Mouse (Mus musculus): ENCODE measurements around the gene Ermard.

Ermard gene

DNA sequence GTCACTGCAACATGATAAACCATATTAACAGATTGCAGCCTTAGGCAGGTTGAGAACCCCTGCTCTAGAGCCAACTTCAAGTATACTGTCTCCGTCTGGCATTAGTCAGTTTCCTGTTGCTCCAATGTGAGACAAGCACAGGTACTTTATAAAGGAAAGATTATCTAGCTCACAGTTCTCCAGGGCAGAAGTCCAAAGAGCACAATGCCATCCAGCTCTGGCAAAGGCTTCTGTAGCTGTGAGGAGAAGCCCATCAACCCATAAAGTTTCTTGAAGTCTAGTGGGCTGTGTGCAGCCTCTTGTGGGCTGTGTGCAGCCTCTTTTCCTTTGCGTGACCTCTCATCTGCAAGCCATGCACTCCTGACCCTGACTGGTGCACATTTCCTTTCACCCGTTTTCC lies 74.5 kb downstream of the Ermard start:
- no peak for DNase-seq (ENCODE audit: low read depth, low spot score)

DNA sequence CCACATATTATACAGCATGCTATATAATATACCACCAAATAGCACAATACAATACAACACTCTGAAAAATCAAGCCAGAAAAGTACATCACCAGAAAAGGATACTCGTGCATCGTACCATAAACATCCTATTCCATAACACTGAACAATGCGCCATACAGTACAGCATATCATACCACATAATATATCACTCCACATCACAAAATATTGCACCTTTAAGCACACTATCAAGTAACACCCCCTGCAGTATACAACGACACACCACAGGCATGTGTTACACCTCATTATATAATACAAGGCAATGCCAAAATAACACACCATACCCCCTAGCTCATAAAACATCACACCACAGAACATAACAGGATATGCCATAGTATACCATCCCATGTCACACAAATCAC lies 79.1 kb downstream of the Ermard start:
- DNase-seq (ENCODE audit: low read depth, low spot score) = no peak

DNA sequence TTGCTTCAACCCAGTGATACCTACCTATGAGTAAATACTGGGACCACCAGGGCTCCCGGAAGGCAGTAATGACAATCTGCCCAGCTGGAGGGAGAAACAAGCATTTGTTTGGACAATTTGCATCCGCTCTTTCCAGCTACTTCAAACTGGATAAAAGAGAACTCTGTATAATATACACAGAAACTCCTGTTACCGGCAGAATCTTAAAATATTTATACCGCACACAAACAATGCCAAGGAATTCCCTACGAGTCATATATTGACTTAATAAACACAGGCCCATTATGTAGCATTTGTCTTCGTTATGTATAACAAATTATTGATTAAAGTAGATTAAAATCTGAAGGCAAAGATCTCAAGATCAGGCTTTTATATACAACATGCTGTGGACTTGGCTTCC lies 79.6 kb downstream of the Ermard start:
- no peak for DNase-seq (ENCODE audit: low read depth, low spot score)

DNA sequence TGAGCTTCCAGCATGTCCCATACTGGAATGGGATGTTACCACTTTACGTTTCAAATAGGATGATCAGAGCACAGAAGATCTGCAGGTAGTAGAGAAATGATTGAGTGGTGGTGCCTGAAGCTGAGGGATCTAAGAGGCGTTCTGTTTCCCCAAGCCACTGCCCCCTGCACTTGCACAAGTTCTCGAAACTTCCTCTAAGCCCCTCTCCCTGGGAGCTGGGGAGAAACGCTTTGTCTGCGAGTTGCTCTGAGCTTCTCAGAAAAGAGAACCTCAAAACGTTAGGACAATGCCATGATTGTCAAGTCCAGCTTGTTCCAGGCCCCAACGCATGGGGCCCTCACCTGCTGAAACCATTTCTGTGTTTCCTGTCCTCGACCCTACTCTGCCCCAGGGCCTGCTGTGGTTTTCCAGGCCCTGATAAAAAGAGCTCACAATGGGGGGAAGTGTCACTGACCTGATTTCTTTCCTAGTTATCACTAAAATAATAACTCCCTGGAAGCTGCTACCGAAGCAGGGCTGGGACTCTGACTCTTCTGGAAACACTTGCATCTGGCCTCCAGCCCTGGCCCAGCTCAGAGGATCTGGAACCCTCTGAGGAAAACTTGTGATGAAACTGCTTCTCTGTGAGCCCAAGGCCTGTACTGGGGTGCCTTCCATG lies 88.8 kb downstream of the Ermard start:
- DNase-seq (ENCODE audit: low read depth, low spot score) = no peak

DNA sequence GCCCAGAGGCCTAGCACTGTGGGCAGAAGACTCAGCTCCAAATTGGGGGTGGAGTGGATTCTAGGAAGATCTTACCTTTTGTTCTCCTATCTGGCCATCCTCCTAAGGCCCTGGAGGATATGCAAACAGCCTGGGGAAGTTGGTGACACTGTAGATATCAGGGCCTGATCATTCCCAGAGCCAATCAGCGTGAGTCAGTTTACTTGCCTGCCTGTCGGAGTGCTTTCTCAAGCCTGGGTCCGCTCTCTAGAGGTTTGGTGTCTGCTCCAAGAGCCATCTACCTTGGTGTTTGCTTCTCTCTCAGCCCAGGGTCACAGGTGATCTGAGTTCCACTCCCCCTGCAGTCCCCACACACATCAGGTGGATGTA lies 89.3 kb downstream of the Ermard start:
- no peak for DNase-seq (ENCODE audit: low read depth, low spot score)

DNA sequence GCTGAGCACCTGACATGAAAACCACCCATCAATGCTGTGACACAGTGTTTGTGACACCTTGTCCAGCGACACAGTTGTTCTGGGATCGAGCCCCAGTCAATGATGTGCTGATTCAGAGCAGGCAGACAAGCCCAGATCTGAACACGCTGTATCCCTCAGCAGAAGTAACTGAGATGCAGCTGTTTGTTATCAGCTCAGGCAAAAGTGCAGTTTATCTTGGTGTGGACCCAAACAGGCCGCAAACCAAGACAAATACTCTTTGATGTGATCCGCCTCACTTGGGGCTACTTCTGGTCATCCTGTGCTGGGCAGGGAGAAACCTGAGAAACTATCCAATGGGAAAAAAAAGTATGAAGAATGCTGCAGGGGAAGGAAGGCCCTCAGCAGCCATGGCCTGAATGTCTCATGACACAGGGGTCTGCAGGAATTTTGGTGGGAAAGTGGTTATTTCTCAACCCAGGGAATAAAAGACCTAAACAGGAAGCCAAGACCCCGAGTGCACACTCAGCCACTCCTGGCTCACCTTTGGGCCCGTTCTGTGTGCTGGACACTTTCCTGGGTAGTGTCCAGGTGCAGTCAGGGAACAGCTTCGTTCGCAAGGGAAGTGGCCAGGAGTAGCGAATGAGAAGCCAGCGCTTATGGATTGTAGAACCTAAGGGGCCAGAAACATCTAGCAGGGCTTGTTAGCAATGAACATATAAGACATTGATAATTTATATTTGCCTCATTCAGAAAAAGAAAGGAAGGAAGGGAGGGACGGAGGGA lies 94.1 kb downstream of the Ermard start:
- no peak for DNase-seq (ENCODE audit: low read depth, low spot score)

DNA sequence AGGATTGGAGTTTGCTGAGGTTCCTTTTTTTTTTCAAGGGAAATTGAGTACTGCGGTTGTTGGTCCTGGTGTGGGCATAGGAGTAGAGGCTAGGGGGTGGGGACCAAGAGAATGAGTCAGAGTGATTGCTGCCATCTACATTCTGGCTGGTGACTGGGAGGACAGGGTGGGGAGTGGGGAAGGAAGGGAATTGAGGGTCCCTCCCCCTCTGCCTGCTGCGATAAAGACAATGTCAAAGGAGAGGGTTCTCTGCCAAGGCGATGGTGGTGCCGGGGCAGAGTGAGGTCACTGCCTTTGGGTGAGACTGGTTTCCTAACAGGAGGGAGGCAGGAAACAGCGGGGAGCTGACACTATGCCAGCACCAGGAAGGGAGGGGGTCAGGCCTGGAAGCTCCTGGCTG lies 96.4 kb downstream of the Ermard start:
- no peak for DNase-seq (ENCODE audit: low read depth, low spot score)
